Mouse (Mus musculus) B cell, adult 2 months (primary cell): Measurements from ENCODE around the gene Phkb.
A peak's percentile ranks its signal among the peaks of the same experiment; 100 is the strongest.
"Not testable (repeated sequence)": the region's sequence is repeated elsewhere in the genome, so short reads cannot be mapped to it uniquely, and the experiment has no call there.

Source experiments
- DNase-seq, 2 experiments: peaks; one replicate each; pipeline ENCODE4 v3.0.0; 2022

Gene Phkb

DNA sequence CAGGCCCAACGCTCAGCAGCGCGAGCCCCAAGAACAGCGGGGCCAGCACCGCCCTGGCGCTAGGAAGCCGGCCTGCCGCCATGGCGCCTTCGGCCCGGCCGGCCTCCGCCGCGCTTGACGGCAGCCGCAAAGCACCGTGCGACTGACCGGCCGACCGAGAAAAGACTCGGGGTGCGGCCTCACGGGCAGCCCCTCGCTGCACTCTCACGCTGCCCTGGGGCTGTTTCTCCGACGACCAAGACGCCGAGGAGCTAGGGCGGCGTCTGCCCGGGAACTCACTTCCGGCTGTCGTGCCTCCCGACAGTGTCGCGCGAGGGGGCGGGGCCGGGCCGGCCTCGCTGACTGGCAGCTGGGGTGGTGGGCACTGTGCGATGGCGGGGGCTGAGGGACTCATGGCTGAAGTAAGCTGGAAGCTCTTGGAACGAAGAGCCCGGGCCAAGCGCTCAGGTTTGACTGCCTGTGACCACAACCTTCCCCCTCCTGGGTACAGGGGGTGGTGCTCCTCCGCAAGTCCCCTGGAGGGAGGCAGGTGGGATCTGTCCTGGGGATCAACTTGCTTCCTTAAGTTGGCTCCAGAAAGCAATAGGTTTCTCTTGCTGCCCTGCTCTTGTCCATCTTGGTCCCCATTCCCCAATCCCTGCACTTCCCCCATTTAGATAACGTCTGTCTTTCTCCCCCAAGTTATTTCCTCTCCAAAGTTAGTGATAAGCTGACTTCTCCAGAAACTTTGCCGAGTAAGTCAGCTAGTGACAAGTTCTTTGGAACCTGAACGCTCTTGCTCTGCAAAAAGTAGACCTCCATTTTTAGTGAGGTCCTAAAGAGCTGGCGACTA lies at the start of gene Phkb, which contains the start of gene Itfg1:
Gene Phkb, plus strand, starts transcription at position 303 of the 832 bp plus-strand sequence.
Gene Itfg1, minus strand, starts transcription at position 265 of the 832 bp plus-strand sequence.
- peak; percentile 91 to 94 for DNase-seq

DNA sequence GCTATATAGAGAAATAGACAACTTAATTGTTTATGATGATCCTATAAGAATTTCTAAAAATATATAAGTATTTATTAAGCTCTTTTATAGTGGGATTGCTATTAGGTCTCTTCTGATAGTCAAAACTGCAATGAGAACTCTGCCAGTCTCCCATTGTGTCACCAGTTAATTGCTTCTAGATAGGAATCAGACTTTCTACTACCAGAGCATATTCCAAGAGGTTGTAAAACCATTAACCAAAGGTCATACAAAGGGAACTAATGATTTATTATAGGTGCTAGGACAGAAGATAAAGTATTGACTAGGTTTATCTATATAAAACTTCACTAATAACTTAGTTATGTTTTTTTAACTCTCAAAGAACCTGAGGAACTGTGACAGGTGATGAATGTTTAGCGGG lies 44.4 kb upstream of the Phkb start:
- DNase-seq = not testable (repeated sequence)

DNA sequence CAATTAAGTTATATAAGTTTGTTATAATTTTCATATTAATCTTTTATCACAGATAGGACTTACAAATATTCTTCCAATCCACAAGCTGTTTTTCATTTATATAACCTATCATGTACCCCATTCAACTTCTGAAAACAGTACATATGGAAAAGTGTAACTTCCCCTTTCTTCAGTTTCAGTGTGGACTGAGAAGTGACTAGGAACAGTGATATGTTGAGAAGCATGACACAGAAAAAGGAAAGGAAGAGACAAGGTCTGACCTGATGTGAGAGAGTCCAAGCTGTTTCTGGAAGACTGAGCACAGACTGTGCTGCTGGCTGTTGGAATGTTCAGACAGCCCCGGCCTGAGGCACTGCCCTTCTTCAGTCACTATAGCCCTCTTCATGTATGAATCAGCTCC lies 40.6 kb upstream of the Phkb start:
- DNase-seq = no peak

DNA sequence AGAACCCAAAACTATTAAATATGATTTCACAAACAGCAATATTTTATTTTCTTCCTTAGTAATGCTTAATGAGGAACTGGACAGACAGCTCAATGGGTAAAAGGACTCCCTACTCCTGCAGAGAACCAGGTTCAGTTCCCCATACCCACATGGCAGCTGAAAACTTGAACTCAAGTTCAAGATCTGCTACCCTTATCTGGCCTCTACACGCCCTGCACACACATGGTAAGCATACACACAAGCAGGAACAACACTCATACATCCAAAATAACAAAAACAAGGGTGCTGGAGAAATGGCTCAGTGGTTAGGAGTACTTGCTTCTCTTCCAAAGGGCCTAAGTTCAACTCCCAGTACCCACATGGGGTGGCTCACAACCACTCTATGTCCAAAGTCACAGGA lies 39.4 kb upstream of the Phkb start:
- no peak for DNase-seq

DNA sequence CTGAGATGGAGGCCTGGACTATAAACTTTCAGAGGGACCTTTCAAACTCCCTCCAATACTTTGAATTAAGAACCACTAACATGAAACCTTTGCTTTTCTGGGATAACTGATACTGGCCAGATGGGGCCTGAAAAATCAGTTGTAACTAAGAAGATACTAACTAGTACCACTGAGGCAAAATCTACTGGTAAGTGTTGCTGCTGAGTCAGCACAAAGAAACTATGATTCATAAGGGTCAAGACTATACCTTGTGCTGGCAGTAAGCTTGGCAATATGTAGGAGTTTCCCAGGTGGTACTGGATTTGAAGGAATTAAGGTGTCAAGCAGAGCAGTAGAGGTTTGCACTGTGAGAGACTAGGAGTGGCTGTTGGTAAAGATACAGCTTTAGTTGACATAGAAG lies 27.1 kb upstream of the Phkb start:
- DNase-seq = no peak

DNA sequence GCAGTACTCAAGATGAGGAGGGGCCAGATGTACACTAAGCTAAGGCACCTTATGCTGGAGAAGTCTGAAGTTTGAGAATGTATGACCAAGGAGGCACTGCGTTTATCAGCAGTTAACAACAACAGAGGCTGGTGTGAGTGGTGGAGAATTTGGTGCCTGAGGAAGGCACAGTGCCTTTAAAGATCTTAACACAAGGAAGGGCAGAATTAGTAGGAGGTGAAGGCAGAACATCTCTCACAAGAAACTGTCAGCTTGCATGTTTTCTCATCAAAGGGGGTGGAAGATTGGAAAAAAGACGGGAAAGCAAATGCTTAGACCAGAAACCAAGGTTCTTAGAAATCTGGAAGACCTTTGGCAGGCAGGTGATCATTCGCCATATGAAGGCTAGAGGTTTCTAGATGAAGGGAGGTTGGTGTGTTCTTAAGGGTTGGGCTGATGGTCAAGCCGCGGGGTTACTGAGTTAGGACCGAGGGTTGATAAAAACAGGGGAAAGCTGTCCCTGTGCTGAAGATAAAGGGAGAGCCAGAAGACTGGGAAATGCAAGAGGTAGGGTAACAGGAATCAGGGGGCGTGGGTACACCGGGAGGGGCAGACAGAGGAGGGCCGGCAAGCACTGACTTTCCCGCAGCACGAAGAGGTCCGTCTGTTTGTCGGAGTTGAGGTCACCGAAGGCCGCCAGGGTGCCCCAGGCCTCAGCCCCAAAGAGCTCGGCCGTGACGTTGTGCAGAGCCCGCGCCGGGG lies 673 bp upstream of the Phkb start:
- DNase-seq = no peak

DNA sequence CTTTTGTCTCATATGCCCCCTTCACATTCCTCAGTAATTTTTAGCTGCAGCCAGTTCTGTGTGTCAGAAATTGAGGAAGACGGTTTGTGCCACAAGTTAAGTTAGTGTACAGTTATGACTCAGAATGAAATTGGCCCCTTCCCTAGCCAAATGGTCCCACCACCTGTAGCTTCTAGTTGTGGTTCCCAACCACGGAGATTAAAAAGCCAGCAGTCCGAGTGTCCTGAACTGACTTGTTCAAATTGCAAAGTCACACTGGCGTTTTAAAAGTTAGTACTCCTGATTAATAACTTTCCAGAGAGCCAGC lies 683 bp downstream of the Phkb start:
- DNase-seq = peak; percentile 13 to 21

DNA sequence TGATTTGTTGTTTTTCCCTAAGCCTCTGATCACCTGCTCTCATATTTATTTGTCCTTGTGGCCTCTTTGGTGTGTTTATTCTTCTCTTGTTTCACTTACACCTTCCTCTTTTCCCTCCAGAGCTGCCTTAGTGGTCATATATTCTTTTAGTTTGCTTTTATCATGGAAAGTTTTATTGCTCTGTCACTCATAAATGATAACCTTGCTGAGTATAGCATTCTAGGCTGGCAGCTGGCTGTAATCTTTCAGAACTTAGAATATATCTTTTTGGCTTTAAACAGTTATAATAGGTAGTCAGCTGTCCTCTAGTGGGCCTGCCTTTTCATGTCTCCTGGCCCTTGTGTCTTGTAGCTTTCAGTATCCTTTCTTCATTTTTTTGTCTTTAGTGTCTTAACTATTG lies 5.1 kb downstream of the Phkb start:
- DNase-seq = no peak

DNA sequence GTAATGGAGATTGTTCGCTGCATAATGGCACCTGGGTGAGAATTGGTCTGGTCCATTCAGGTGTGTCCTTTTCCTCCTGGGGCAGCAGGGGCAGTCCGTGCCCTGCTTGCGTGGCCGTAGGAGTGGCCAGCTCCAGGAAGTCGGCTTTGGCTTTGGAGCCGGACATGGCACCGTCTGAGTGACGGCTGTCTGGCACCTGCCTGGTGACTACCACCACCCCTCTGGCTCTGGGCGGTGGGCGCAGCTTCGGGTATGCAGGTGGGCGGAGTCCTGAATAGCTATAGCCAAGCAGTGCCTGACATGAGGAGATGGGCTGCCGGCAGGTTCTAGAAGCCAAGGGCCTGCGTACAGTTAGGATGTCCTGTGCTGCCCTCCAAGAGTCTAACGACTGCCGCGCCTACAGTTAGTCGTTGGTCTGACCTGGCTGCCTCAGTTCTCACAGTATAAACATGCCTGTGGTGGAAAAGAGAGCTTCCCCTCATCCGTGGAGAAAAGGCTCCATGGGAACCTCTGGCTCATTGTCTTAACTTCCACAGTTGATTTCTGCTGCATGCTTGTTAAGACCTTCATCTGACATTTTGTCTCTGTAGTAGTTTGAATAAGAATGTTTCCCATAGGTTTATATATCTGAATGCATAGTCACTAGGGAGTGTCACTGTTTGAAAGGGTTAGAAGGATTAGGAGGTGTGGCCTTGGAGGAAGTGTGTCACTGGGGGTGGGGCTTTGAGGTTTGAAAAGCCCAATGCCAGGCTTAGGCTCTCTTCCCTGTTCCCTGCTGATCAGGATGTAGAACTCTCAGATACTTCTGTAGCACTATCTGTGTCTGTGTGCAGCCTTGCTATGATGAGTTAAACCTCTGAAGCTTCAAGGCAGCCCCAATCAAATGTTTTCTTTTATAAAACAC lies 13.7 kb downstream of the Phkb start:
- DNase-seq = peak; percentile 6 to 14

DNA sequence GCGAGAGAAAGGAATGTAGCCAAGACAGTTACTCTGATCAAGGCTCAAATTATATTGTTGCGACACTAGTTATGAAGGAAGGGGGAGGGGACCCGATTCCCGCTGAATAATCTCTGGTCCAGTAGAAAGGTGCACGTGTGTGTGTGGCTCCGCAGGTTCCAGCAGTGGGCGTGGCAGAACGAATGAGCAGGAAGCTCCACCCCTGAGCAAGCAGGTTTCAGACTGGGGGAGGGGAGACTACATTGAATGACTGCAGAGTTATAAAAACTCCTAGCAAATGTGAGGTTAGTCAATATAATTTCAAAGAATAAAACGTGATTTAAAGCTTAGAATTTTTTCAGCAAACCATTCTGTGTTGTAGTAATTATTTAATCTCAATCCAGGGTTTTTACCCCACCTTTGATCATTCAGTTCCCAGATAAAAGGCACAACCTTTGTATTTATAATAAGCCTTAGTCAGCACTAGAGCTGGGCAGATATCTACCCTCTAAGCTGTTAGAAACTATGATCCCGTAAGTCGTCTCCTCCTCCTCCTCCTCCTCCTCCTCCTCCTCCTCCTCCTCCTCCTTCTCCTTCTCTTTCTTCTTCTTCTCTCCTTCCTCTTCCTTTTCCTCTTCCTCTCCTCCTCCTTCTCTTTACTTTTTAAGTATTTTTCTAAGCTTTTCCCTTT lies 16.6 kb downstream of the Phkb start:
- DNase-seq = not testable (repeated sequence)

DNA sequence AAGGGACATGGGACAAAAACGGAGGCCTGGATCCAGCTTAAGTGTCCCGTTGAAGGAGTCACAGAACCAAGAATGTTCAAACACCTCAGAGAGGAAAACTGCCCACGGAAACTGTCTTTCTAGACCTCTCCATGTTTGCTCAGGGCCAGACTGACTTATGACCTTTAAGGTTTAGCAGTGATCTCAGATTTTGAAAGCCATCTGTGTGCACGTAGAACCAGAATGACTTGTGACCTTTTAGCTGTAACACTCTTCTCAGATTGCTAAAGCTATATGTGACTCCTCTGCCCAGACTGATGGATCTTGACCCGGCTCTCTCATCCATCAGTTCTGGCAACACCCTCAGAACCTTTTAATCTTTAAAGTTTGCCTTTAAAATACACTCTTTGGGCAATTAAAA lies 19.9 kb downstream of the Phkb start:
- no peak for DNase-seq

DNA sequence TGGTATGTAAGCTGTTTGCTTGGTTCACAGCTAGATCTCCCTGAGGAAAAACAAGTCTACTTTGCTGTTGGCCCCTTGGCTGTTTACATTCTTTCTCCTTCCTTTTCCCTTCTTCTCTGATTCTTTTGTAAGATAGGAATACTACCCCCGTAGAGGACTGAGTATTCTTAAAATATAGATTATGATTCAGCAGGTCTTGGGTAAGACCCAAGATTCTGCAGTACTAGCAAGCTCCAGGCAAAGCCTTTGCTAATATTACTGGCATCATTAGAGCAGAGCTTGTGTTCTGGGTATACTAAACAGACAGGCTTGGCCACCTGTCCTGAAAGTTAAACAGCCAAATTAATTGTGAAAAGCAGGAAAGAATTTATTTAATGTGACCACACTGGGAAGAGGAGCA lies 21.6 kb downstream of the Phkb start:
- no peak for DNase-seq

DNA sequence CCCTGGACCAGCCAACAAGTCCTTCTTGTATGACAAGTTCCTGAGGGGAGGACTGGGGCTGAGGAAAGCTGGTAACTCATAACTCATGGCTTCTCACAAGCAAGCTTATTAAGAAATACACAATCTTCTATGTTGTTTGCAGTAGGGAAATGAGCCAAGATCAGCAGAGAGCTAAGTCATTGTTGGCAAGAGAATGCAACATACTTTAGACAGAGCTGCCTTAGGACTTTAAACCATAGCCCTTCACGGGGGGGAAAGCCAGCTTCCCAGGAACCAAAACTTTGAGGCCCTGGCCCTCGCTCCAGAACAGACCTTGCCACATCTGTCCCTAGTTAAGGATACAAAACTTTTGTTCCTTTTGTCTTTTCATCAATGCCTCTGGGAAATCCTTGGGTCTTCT lies 30.9 kb downstream of the Phkb start:
- DNase-seq = no peak

DNA sequence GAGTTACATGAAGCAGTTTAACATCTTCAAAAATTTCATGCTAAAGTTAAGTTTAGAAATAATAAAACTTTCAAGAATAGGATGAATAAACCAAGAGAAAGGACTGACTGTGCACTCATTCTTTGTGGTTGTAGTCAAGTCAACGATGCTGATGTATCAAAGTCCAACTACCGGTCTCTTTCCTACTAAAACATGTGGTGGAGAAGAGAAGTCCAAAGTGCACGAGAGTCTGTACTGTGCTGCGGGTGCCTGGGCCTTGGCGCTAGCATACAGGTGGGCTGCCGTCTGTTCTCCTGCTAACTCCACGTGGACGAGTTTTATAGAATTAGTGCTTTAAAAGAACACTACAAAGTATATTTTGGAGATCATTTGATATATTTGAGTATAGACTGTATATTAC lies 37.2 kb downstream of the Phkb start:
- no peak for DNase-seq

DNA sequence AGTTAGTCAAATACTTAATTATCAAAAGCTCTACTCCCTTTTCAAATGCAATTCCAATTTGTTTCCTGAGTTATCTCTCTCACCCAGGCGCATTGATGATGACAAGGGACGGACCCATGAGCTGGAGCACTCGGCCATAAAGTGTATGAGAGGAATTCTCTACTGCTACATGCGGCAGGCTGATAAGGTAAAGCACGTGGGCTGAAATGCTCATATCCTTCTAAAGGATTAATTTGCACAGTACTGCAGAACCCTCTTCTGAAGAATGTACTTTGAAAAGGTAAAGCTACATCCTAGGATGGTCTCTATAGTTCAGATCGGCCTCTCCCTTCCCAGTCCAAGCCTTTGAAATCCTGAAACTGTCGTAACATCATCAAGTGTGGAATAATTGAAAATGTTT lies 38.9 kb downstream of the Phkb start:
- DNase-seq = no peak

DNA sequence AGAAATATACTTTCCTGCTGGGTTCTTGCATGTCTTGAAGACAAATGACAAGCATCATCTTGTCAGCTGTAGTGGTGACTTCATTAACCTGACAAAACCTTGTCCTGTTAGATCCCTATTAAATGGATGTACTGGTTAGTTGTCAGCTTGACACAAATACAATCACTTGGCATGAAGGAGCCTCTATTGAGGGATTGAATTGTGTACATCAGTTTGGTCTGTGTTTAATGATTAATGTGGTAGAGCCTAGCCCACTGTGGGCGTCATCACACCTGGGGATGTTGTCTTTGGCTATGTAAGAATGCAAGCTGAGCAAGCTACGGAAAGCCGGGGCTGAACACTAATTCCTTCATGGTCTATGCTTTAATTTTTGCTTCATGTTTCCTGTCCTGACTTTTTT lies 44.1 kb downstream of the Phkb start:
- no peak for DNase-seq

DNA sequence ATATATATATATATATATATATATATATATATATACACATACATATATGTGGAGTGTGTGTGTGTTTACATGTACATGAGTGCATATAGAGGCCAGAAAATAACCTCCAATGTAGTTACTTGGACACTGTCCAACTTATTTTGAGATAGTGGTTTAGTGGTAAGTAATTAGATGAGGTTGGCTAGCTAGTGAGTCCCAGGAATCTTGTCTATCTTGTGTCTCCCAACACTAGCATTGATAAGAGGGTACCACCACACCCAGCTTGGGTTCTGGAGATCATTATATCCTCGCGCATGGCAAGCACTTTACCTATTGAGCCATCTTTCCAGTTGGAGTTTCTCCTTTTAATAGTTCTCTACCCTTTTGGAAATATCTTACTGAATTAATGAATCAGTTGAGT lies 56.9 kb downstream of the Phkb start:
- no peak for DNase-seq

DNA sequence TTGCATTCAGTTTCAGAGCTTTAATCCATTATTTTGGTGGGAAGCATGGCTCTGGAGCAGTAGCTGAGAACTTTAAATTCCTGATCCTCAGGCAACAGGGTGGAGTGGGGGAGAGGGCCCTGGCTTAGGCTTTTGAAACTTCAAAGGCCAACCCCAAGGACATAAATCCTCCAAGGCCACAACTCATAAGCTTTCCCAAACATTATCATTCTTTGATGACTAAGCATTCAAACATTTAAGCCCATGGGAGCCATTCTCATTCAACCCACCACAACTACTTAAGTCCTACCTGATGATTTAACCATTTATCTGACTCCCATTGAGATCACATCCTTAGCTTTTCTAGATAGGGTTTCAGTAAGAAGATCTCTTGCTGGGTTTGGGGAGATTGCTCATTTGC lies 84.2 kb downstream of the Phkb start:
- DNase-seq = no peak

DNA sequence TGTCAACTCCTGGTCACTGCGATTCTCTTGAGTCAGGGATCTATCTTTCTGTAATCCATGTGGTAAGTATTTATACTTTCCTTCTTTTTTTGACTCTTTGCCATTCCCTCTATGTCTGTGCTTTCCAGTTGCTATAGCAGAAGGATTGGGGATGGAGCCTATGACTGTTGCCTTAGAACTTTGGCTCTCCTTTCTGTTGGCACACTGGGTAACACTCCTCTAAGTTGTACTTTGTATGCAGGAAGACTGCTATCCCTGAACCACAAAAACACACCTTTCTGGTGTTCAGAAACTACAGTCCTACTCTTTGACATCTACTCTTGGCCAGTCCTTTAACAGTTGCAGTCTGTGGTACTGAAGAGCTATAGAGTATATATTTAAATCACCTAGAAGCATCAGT lies 84.8 kb downstream of the Phkb start:
- no peak for DNase-seq

DNA sequence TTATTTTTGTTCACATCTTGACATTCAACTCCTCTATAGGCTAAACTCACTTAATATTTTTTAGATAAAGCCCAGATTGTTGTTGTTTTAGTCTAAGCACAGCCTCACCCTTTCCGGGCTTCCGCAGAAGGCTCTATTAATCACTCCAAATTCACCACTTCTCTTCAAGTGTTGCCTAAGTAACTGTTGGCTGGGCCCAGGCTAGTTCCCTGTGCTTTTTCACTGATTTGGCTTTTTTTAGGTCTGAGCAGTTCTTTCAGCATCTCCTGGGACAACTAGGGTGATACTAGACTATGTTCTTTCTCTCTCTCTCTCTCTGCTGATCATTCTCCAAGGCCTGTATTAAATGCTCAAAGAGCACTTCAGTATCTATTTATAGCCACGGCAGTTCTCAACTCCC lies 85.3 kb downstream of the Phkb start:
- no peak for DNase-seq

DNA sequence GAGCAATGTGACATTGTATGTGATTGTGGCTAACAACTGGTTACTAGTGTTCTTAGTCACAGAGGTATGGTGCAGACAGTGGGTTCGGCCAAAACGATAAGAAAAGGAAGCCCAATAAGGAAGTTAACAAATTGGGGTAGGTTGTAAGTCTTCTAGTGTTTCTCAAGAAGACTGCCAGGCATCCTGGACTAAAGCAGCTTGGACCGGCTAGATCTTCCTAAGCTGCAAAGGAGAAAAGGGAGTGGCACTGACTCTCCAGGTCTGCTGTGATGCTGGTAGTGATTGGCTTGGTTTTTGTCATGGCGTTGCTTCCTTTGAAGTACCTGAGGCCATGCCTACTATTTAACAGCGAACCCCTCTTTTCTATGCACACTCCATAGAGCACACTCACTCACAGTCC lies 95.4 kb downstream of the Phkb start:
- no peak for DNase-seq

DNA sequence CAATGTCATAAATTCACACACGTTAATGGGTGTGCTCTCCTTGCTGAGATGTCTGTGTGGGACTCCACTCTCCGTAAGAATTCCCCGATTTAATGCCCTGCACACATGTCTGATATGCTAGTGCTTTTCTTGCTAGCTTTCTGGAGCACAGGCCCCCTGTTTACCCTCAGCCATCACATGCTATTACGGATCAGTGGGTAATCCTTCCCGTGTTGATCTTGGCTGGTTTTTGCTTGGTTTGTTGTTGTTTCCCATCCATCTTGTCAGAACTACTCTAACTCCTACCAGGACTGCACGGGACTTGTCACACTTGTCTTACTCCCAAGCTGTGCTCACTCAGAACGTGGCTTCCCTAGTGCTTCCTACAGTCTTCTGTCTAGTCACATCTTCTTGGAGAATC lies 96.6 kb downstream of the Phkb start:
- no peak for DNase-seq

DNA sequence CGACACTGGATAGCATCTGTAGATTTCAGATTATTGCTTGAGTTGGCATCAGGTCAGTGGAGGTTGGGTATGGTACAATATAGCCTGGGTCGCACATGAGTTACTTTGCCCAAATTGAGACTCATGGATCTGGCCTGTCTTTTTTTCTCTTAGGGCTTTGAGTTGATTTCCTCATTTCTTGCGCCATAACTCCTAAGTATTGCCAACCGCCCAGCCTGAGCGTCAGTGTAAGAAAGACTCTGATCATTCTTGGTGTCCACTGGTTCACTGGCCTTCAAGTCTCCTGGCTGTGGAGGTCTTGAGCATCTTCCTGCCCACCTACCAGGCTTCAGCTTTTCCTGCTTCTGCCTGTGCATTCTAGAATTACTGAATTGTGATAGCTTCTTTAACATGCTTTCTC lies 104.1 kb downstream of the Phkb start:
- DNase-seq = no peak
